Mouse (Mus musculus): ENCODE measurements around the gene Akap6.

GRCm38 (mm10) chr12:52688712-52689111, 10.5 kb upstream of the Akap6 start:
- no peak for TF ChIP-seq POLR2A (IDR thresholded peaks at IDR 0.05; ENCODE audit: control insufficient read depth, extremely low read depth, insufficient read depth, low read length, poor library complexity)
- TF ChIP-seq CTCF (IDR thresholded peaks at IDR 0.05; ENCODE audit: borderline replicate concordance, control insufficient read depth, extremely low read depth, insufficient read depth, low read length, poor library complexity): no peak

Measured in thymus, adult 2 months (tissue).